Mouse (Mus musculus) naive thymus-derived CD4-positive, alpha-beta T cell, adult 5 months (primary cell): ENCODE data around the gene Gemin7. TPM values are rescaled to one million over a fixed set of nuclear protein-coding genes. Genes with fewer than 3 reads are reported as not detected.

ENCODE experiments used
- polyA plus RNA-seq: library from polyadenylated mRNA; unstranded; fragments of 100-300 nt; shearing (Covaris generic); gene quantifications from one replicate; pipeline ENCODE4 v1.2.1, GENCODE M21; 2017

The Gemin7 gene
- polyA plus RNA-seq = 80.0 TPM

DNA sequence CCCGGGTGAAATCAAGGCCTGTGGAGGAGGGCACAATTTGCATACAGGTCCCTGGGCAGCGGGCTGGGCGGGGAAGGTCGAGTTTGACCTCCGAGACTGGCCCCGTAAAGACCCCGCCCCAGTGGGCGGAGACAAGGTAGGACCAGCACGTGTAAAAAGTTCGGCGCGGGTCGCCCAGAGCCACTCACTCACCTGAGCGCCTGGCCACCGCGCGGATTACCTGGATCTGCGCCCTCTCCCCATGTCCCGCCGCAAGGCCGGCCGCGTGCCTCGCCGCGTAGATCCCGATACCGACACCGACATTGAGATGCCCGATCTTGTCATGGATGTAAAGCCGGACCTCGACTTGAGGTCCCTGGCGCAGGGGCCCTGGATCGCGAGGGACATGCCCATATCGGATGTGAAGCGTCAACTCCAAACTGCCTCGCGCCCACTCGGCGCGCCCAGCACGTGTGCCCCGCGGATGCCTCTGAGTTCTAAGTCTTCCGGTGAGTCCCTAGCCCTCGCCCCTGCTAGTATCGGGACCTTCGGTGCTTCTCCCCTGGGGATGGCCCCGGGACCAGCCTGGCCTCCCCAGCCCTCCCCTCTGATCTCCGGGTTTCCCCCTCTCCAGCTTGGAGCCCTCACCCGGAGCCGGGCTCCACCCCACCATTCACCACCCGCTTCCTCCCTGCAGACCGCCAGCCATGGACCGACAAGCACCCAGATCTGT lies at the start of gene Gemin7, which contains the start of gene Zfp296:
Gene Gemin7 (minus strand): TSS at position 455 of the 712 bp plus-strand sequence.
Gene Zfp296 (plus strand): TSS at position 147 of the 712 bp plus-strand sequence.

DNA sequence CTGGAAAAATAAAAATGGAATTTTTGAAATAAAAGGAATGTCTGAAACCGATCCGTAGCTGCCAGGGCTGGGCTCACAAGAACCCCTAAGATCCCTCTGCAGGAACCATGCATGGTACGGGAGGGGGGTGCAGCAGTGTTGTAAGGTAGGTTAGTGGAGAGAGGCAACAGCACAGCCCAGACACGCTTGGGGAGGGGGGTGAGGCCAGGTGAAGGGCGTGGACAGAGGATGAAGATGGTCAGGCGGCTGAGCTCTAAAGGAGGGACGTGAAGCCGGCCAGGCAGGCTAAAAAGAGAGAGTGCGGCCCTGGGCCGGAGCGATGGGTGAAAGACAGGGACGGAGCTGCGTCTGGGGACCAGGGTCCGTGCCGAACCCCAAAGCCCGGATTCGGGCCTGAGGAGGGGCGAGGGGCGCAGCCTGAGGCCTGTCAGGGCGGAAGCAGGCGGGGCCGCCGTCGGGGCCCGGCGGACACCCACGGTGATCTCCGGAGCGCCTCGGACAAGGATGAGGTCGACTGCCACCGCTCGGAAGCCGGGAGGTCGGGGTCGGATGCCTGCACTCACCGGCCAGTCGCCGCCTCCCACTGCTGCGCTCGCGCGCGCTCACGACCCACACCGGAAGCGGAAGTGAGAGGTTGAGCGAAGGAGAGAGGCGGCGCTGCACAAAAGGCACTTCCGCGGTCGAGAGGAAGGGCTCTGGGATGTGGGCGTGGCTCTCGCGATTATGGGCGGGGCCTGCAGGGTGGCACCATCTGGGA lies 26.6 kb upstream of the Gemin7 start, which contains the start of gene Clasrp:
Gene Clasrp (minus strand): TSS at position 638 of the 757 bp plus-strand sequence.

DNA sequence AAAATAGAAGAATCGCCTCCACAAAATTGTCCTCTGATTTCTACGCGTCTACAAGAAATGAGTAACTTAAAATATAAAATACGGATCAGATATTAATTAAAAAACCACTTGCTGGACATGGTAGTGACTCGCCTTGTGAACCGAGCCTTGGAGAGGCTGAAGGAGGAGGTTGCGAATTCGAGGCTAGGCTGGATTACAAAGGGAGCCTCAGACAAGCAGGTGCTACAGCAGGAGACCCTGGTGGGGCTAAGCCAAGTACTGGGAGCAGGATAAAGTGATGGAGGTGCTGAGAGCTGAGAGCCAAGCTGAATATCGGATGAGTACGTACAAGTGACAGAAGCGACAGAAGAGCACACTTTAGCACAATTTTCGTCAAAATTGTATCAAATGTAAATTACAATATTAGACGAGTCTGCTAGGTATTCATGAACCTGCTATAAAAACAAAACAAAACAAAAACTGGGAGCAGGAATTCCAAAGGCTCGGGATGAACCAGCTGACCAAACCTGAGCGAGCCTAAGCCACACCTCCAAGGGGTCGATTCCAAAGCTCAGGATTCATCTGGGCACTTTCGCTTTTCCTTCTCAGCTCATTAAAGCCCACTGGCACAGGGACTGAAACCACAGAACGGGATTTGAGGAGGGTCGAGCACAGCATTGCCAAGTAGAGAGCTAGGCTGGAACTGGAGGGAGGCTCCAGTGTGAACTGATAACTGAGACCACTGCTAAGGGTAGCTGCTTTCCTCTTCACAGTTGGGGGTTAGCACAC lies 14.6 kb downstream of the Gemin7 start, which contains the start of gene Ppp1r37:
Gene Ppp1r37 (minus strand): TSS at position 434 of the 768 bp plus-strand sequence.

DNA sequence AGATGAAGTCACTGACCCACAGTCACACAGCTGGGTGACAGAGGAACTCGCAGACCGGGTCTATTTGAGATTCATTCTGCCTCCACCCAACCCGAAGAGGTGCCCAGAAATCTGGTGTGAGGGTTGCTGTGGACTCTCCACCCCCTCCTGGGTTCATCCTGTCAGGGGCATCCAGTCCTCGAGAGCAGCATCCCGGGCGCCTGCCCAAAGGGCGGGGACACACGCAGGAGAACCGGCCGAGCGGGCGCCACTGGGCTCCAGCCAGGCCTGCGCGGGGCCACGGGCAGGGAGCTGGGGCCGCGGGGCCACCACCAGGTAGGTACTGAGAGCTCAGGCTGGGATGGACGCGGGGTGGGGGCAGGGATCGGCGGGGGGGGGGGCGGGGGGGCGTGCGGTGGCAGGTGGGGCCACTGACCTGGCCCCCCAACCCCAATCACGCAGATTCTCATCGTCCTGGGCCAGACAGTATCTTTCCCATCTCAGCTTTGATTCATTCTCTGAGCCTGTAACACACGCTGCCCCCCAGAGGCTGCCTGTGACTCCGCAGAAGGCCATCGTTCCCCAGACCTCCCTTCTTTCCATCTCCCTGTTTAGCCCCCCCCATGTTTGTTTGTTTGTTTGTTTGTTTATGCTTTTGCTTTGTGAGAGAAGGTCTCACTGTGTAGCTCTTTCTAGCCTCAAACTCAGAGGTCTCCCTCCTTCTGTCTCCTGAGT lies 59.6 kb downstream of the Gemin7 start, which contains the start of gene Nkpd1:
Gene Nkpd1 (plus strand): TSS at position 187 of the 714 bp plus-strand sequence.

Other genes with a start within 250 kb of the Gemin7 start
- gene Ercc1, start 232.8 kb downstream of the Gemin7 start, polyA plus RNA-seq = 67.3 TPM
- gene Cd3eap, start 218.1 kb downstream of the Gemin7 start, polyA plus RNA-seq = 9.8 TPM
- 0.25 TPM for gene Ppp1r13l, start 217.8 kb downstream of the Gemin7 start, polyA plus RNA-seq
- gene Ercc2, start 195.6 kb downstream of the Gemin7 start, polyA plus RNA-seq = 9.8 TPM
- 11.8 TPM for gene Klc3, start 173.5 kb downstream of the Gemin7 start, polyA plus RNA-seq
- gene Ckm, start 172.8 kb downstream of the Gemin7 start, polyA plus RNA-seq = not detected
- gene Mark4, start 118.8 kb downstream of the Gemin7 start, polyA plus RNA-seq = 8.7 TPM
- gene Exoc3l2, start 114.3 kb downstream of the Gemin7 start, polyA plus RNA-seq = not detected
- 3.8 TPM for gene Bloc1s3, start 69.2 kb downstream of the Gemin7 start, polyA plus RNA-seq
- gene Trappc6a, start 69.2 kb downstream of the Gemin7 start, polyA plus RNA-seq = 58.6 TPM
- gene Nkpd1, start 59.8 kb downstream of the Gemin7 start, polyA plus RNA-seq = not detected
- 26.1 TPM for gene Ppp1r37, start 14.5 kb downstream of the Gemin7 start, polyA plus RNA-seq
- not detected for gene Zfp296, start 308 bp downstream of the Gemin7 start, polyA plus RNA-seq
- 71.6 TPM for gene Clasrp, start 26.9 kb upstream of the Gemin7 start, polyA plus RNA-seq
- gene Relb, start 51.8 kb upstream of the Gemin7 start, polyA plus RNA-seq = 102 TPM
- 129 TPM for gene Clptm1, start 87.4 kb upstream of the Gemin7 start, polyA plus RNA-seq
- gene Apoc2, start 100.3 kb upstream of the Gemin7 start, polyA plus RNA-seq = not detected
- not detected for gene Gm44805, start 103.8 kb upstream of the Gemin7 start, polyA plus RNA-seq
- not detected for gene Apoc4, start 103.9 kb upstream of the Gemin7 start, polyA plus RNA-seq
- not detected for gene Apoc1, start 115.1 kb upstream of the Gemin7 start, polyA plus RNA-seq
- 6.1 TPM for gene Apoe, start 121.6 kb upstream of the Gemin7 start, polyA plus RNA-seq
- gene Tomm40, start 137.8 kb upstream of the Gemin7 start, polyA plus RNA-seq = 78.5 TPM
- gene Nectin2, start 172.9 kb upstream of the Gemin7 start, polyA plus RNA-seq = not detected
- 0.42 TPM for gene Bcam, start 193.4 kb upstream of the Gemin7 start, polyA plus RNA-seq
- not detected for gene Cblc, start 219.2 kb upstream of the Gemin7 start, polyA plus RNA-seq
- 67.2 TPM for gene Bcl3, start 245.2 kb upstream of the Gemin7 start, polyA plus RNA-seq